Comparison of ENCODE assay signal across 34 mouse cellular contexts in genomic region chr11:50095661-50096060, GRCm38 (mm10).
"Had no signal": no experiment of that assay in that cellular context is flagged by ENCODE, and none has a peak within 500 bp of the region (broad histone marks: within the 10 kb centered on the region; RNA-seq: fewer than 3 reads in every experiment).

No protein-coding gene starts in this region.

- H3K9me3 ChIP-seq: heart, embryonic 13.5 days; heart, embryonic 15.5 days; hindbrain, embryonic 10.5 days; hindbrain, embryonic 12.5 days; hindbrain, embryonic 13.5 days; hindbrain, embryonic 15.5 days; intestine, embryonic 15.5 days; kidney, embryonic 15.5 days had no signal

- H3K36me3 ChIP-seq: intestine, embryonic 15.5 days had no signal

- H3K27ac ChIP-seq: heart, embryonic 13.5 days; heart, embryonic 15.5 days; hindbrain, embryonic 10.5 days; hindbrain, embryonic 12.5 days; hindbrain, embryonic 13.5 days; hindbrain, embryonic 14.5 days; hindbrain, embryonic 15.5 days; hindbrain, postnatal 0 days; intestine, embryonic 15.5 days; kidney, embryonic 15.5 days; kidney, postnatal 0 days; layer of hippocampus, adult 2 months; left cerebral cortex, adult 2 months had no signal

- H3K27me3 ChIP-seq: heart, embryonic 13.5 days; heart, embryonic 15.5 days; hindbrain, embryonic 12.5 days; hindbrain, embryonic 13.5 days; hindbrain, embryonic 15.5 days; intestine, embryonic 15.5 days; kidney, embryonic 15.5 days had no signal

- H3K9ac ChIP-seq: heart, embryonic 13.5 days; heart, embryonic 15.5 days; hindbrain, embryonic 12.5 days; hindbrain, embryonic 13.5 days; hindbrain, embryonic 14.5 days; hindbrain, embryonic 15.5 days; intestine, embryonic 15.5 days; kidney, embryonic 15.5 days had no signal

- H3K4me3 ChIP-seq: heart, embryonic 13.5 days; heart, embryonic 15.5 days; hindbrain, embryonic 10.5 days; hindbrain, embryonic 12.5 days; hindbrain, embryonic 13.5 days; hindbrain, embryonic 15.5 days; intestine, embryonic 15.5 days; kidney, embryonic 15.5 days; layer of hippocampus, adult 2 months; left cerebral cortex, adult 2 months had no signal

- H3K4me1 ChIP-seq: intestine, embryonic 15.5 days; kidney, embryonic 15.5 days had no signal

- H3K4me2 ChIP-seq: heart, embryonic 11.5 days; heart, embryonic 13.5 days; heart, embryonic 15.5 days; hindbrain, embryonic 12.5 days; hindbrain, embryonic 13.5 days; hindbrain, embryonic 14.5 days; hindbrain, embryonic 15.5 days; intestine, embryonic 15.5 days; kidney, embryonic 15.5 days had no signal

- DNase-seq: heart, postnatal 10 days; heart, postnatal 14 days; heart, postnatal 36 days; heart, postnatal 4 days; kidney, adult 11 months; kidney, adult 18-20 months; kidney, adult 2 months; kidney, adult 8-10 months; kidney, adult 9 months; kidney, postnatal 10 days; kidney, postnatal 14 days; kidney, postnatal 25 days; kidney, postnatal 36 days; kidney, postnatal 4 days; layer of hippocampus, adult 9-11 months; layer of hippocampus, postnatal 36 days had no signal

- ATAC-seq: hindbrain, embryonic 16.5 days; hindbrain, postnatal 0 days; inflammation-experienced regulatory T-cells, adult 6 months; intestine, embryonic 15.5 days; intestine, embryonic 16.5 days; intestine, postnatal 0 days had no signal
